Mouse (Mus musculus): ENCODE results near the gene Wdr5b. TPM values are rescaled to one million over a fixed set of nuclear protein-coding genes. Genes with fewer than 3 reads are reported as not detected.

Gene Wdr5b
- 0.13 and 0.45 TPM in 2 replicates for polyA plus RNA-seq (2012; rRNA removed)

DNA sequence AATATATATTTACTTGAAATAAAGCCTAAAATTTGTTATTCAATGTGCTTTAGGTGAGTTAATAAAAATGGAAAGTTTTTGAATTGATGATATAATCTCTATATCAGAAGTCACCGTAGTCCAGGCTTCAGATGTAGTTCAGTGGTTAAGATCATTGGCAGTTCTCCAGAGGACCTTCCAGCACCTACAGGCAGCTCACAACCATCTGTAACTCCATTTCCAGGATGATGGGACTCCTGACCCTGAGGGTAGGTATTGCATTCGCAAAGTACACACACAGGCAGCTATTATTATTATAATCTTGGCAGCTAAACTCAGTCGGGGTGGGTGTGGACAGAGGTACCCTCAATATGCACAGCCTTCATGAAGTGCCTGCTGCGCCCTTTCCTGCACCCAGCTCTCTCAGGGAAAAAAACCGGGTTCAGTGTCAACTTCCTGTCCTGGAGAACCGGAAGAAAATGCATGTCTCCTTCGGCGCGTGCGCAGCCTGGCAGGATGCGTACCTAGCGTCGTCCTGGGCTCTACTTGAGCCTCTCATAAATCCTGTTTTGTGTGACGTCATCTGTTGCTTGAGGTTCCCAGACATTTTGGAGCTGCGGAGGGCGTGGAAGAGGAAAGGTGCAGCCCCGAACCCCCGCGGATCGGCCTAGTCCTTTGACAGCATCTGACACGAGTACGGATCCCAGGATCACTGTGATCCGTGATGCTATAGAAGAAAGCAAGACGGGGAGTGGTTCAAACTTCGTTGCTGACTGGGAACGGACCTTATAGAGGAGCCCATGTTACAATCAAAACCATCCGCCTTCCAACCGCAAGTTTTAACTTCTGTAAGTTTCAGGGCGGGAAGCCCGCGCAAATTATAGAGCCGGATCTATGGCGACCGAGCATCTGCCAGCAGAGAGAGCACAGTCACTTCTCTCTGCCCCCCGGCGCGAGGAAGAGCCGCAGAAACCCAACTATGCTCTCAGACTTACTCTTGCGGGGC is at the start of gene Wdr5b:
Wdr5b (plus strand) TSS at position 551 of the 985 bp plus-strand sequence.

DNA sequence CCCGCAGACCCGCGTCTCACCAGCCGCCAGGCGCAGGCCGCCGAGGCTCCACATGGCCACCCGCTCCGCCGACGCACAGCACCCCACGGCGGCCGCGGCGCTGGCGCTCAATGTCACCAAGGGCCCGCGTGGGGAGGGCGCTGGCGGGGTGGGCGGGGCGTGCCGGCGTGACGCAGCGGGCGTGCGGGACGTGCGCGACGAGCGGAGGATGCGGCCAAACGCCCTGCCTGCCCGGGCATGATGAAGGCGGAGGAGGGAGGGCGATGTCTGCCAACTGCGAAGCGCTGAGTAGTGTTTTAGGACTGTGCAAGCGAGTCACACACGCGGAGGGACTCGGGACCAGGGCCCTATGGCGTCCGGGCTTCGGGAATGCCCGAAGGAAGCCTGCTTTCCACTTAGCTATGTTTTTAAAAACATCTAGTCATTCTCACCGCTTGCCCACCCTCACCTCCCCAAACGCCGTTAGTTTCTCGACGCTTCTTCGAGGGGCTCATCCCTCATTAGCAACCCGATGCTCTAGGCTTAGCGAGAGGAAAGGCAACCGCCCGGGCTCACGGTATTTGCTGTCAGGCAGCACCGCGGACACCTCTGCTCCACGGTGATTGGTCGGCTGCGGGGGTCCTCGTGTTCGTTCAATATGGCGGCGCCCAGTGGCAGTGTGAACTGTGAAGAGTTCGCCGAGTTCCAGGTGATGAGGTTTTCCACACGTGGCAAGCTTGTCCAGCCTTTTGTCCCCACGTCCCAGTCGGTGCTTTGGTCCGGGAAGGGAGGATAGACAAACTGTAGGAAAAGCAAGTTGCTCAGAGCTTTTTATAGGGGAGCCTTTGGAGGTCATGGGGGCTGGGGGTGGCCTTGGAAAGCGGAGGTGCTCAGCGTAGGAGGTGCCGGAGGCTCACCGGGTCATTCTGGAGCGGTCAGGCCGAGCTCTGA is 30.7 kb downstream of the Wdr5b start, which contains the start of the genes Fam162a and Ccdc58:
Fam162a (minus strand) TSS at position 145 of the 930 bp plus-strand sequence.
Ccdc58 (plus strand) TSS at position 236 of the 930 bp plus-strand sequence.

Other genes starting within 250 kb of the Wdr5b start
- gene Parp14, start 169.6 kb upstream of the Wdr5b start, polyA plus RNA-seq (2012; rRNA removed): 0.60 and 0.78 TPM in 2 replicates
- gene Parp9, start 102.7 kb upstream of the Wdr5b start, polyA plus RNA-seq (2012; rRNA removed): 0.77 and 1.0 TPM in 2 replicates
- 1.2 and 1.7 TPM in 2 replicates for gene Dtx3l, start 102.0 kb upstream of the Wdr5b start, polyA plus RNA-seq (2012; rRNA removed)
- gene Kpna1, start 62.4 kb upstream of the Wdr5b start, polyA plus RNA-seq (2012; rRNA removed): 1.2 and 1.5 TPM in 2 replicates
- gene Fam162a, start 30.4 kb downstream of the Wdr5b start, polyA plus RNA-seq (2012; rRNA removed): 9.8 and 14.6 TPM in 2 replicates
- 0.70 and 1.1 TPM in 2 replicates for gene Ccdc58, start 30.5 kb downstream of the Wdr5b start, polyA plus RNA-seq (2012; rRNA removed)
- 0.22 and 0.31 TPM in 2 replicates for gene Csta1, start 90.1 kb downstream of the Wdr5b start, polyA plus RNA-seq (2012; rRNA removed)
- gene Stfa2l1, start 115.6 kb downstream of the Wdr5b start, polyA plus RNA-seq (2012; rRNA removed): not detected in 2 replicates
- gene Gm5483, start 143.0 kb downstream of the Wdr5b start, polyA plus RNA-seq (2012; rRNA removed): not detected in 2 replicates
- not detected in 2 replicates for gene Gm5416, start 169.2 kb downstream of the Wdr5b start, polyA plus RNA-seq (2012; rRNA removed)
- gene 2010005H15Rik, start 180.3 kb downstream of the Wdr5b start, polyA plus RNA-seq (2012; rRNA removed): not detected in 2 replicates
- gene Stfa1, start 235.8 kb downstream of the Wdr5b start, polyA plus RNA-seq (2012; rRNA removed): not detected in 2 replicates

Measured in stomach, adult 2 months (tissue).